Mouse (Mus musculus): Measurements from ENCODE around the gene Bbs12. TPM values are rescaled to one million over a fixed set of nuclear protein-coding genes. Genes with fewer than 3 reads are reported as not detected.

The Bbs12 gene
- polyA plus RNA-seq (2016; fragmentation: Nextera tagmentation; extraction: Ambion mirVana): 8.4 and 9.4 TPM in 2 replicates

DNA sequence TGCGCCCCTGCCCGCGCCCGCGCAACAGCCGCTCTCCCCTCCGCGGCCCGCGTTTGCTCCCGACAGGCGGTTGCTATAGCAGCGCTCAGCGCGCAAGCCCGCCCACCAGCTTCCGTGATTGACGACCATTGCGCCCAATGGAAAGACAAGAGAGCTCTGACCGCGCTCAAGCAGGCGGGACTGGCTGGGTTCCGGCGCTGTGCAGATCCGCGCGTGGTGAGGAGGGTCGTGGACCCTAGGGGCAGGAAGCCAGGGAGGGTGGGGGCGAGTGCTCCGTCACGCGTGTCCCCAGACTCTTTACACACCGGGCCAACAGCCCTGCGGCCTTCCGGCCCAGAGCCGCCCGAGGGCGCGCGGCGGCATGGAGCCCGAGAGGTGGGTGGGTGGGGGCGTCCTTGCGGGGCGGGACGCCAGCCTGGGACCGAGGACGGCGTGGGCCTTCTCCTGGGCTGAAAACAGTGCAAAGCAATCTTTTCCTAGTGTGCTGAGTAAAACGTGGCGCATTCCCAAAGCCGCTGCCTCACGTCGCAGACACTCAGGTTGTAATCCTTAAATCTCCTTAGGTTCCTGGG is at the start of gene Bbs12, which contains the start of gene Cetn4:
Gene Bbs12, plus strand, starts transcription at position 185 of the 572 bp plus-strand sequence.
Gene Cetn4, minus strand, starts transcription at position 339 of the 572 bp plus-strand sequence.
- WGBS: under 1% methylated on average over 54 of the region's 54 CpGs
- H3K4me3 ChIP-seq: peak within 1 kb of the TSS; percentile 73
- H3K27ac ChIP-seq: peak within 1 kb of the TSS; percentile 85
- H3K27me3 ChIP-seq: no peaks in the 10 kb centered on the region
- peaks cover 5% of the 10 kb centered on the region for H3K4me1 ChIP-seq
- no peaks in the 10 kb centered on the region for H3K36me3 ChIP-seq
- H3K4me2 ChIP-seq (replicated peaks): peak within 1 kb of the TSS; percentile 64
- ATAC-seq (ENCODE audit: insufficient number of reproducible peaks, insufficient read depth, low FRiP score, low TSS enrichment): peak; percentile 99
- peak within 1 kb of the TSS; percentile 88 for H3K9ac ChIP-seq
- no peaks in the 10 kb centered on the region for H3K9me3 ChIP-seq

DNA sequence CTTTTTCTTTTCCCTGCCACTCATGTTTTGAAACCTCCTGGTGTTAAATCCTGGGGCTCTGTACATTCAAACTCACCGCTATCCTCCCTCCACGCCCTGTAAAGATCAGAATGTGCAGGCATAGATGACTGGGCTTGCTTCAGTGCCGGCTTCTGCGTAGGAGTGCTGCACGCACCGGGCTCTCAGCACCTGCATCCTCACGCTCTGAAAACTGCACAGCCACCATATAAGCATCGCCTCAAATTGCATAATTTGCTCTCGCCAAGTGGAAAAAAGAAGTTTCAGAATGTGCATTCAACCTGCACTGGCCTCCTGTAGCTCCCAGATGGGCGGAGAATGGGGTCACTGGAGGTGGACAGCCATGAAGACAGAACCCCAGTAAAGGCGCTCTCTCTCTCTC is 44.0 kb upstream of the Bbs12 start:
- Histone ChIP-seq H3K4me2 (replicated peaks) (no peak overlapping the region), H3K9ac (no peak overlapping the region), H3K9me3 (no peaks in the 10 kb centered on the region), H3K27me3 (no peaks in the 10 kb centered on the region), H3K36me3 (no peaks in the 10 kb centered on the region), H3K4me3 (no peak overlapping the region), H3K4me1 (no peaks in the 10 kb centered on the region), H3K27ac (no peak overlapping the region)
- no peak for ATAC-seq (ENCODE audit: insufficient number of reproducible peaks, insufficient read depth, low FRiP score, low TSS enrichment)
- WGBS: 85% methylated on average over 11 of the region's 11 CpGs

DNA sequence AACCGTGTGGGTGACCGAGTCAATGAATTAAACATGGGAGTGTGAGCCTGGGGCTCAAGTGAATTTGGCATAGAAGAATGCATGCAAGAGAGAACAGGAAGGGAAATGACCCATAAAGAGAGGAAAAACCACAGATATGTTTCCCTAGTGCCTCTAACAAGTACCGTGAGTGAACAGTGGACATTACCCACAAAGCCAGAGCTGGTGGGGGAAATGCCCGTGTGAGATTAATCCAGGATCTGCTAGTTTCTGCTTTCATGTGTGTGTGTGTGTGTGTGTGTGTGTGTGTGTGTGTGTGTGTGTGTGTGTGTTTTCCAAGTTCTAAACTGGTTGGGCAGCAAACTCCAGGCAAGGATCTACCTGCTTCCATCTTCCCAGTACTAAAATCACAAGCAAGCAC is 42.4 kb upstream of the Bbs12 start:
- no peak overlapping the region for H3K4me2 ChIP-seq (replicated peaks)
- ATAC-seq (ENCODE audit: insufficient number of reproducible peaks, insufficient read depth, low FRiP score, low TSS enrichment): no peak
- H3K9ac ChIP-seq: no peak overlapping the region
- H3K36me3 ChIP-seq: no peaks in the 10 kb centered on the region
- no peaks in the 10 kb centered on the region for H3K4me1 ChIP-seq
- no peaks in the 10 kb centered on the region for H3K9me3 ChIP-seq
- no peaks in the 10 kb centered on the region for H3K27me3 ChIP-seq
- H3K27ac ChIP-seq: no peak overlapping the region
- no peak overlapping the region for H3K4me3 ChIP-seq
- 86% methylated on average over 4 of the region's 4 CpGs for WGBS

DNA sequence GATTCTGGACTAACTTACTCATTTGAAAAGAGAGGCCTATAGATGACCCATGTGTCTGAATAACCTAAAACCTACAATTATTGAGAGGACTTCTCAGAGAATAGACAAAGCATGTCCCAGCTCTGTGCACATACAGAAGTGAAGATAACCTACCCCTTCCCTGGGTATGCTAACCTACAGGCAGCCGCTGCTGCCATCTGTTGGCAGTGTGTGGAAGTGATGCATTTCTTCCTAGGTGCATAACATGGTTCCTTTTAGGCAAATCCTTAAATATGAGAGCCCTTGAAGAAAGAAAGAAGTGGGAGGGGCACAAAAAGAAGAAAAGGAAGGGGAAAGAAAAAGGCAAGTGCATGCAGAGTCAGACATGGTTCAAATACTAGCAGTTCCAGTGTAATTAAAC is 41.1 kb upstream of the Bbs12 start:
- no peaks in the 10 kb centered on the region for H3K36me3 ChIP-seq
- WGBS: 2% methylated on average over 1 of the region's 1 CpGs
- H3K27me3 ChIP-seq: no peaks in the 10 kb centered on the region
- no peak for ATAC-seq (ENCODE audit: insufficient number of reproducible peaks, insufficient read depth, low FRiP score, low TSS enrichment)
- no peak overlapping the region for H3K4me2 ChIP-seq (replicated peaks)
- H3K4me3 ChIP-seq: no peak overlapping the region
- no peak overlapping the region for H3K9ac ChIP-seq
- H3K4me1 ChIP-seq: no peaks in the 10 kb centered on the region
- no peaks in the 10 kb centered on the region for H3K9me3 ChIP-seq
- H3K27ac ChIP-seq: no peak overlapping the region

DNA sequence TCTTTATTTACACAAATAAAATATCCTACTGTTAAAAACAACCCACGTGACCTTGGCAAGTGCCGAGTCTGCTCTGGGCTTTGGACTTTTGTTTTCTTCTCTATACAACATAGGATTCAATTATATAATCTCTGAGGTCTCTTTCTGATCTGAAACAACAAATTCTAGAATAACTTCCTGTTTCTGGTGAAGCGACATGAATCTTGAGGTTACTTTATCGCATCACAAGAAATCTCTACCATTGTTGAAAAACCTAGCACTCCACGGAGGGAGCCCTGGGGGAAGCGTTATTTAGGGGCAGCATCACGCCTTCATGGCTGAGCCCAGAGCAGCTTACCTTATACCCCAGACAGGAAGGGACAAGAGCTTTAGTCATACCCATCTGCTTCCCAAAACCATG is 39.3 kb upstream of the Bbs12 start:
- Histone ChIP-seq H3K9ac (no peak overlapping the region), H3K9me3 (no peaks in the 10 kb centered on the region), H3K4me1 (no peaks in the 10 kb centered on the region), H3K4me2 (replicated peaks) (no peak overlapping the region), H3K27me3 (no peaks in the 10 kb centered on the region), H3K27ac (no peak overlapping the region), H3K36me3 (no peaks in the 10 kb centered on the region), H3K4me3 (no peak overlapping the region)
- WGBS: 82% methylated on average over 7 of the region's 7 CpGs
- no peak for ATAC-seq (ENCODE audit: insufficient number of reproducible peaks, insufficient read depth, low FRiP score, low TSS enrichment)

DNA sequence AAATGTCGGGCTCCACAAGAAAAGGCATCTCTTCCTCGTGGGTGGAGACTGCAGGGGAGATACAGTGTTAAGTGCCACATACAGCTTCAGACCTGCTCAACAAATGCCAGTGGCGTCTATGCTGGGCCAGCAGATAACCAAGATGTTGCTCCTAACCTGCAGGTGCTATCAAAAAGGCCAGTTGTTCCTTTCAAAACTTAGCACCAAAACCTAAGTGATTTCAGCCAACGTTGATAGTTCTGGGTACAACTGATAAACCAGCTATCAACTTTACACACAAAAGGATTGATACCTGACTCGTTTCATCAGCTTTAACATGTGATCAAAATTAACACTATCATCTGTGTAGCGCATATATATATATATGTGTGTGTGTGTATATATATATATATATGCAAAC is 37.7 kb upstream of the Bbs12 start:
- Histone ChIP-seq H3K27me3 (no peaks in the 10 kb centered on the region), H3K9ac (no peak overlapping the region), H3K27ac (no peak overlapping the region), H3K9me3 (no peaks in the 10 kb centered on the region), H3K36me3 (no peaks in the 10 kb centered on the region), H3K4me1 (no peaks in the 10 kb centered on the region), H3K4me2 (replicated peaks) (no peak overlapping the region), H3K4me3 (no peak overlapping the region)
- WGBS: 78% methylated on average over 6 of the region's 6 CpGs
- no peak for ATAC-seq (ENCODE audit: insufficient number of reproducible peaks, insufficient read depth, low FRiP score, low TSS enrichment)

DNA sequence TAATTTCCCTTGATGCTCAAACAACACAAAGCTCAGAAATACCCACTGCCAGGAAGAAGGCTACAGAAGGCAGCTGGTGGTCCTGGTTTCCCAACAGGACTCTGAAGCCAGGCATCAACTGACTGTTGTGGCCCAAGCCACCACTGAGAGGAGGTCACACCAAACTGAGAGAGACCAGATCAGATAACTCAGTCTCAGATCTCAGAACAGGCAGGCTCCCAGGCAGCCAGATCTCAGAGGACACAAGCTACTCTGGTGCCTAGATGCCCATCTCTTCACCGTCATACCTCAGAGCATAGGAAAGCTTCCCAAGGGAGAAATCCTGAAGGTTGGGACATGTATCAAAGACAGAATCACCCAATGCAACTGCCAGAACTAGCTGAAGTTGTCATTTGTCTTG is 32.1 kb upstream of the Bbs12 start:
- no peaks in the 10 kb centered on the region for H3K36me3 ChIP-seq
- H3K9ac ChIP-seq: no peak overlapping the region
- no peak overlapping the region for H3K4me3 ChIP-seq
- ATAC-seq (ENCODE audit: insufficient number of reproducible peaks, insufficient read depth, low FRiP score, low TSS enrichment): no peak
- H3K4me1 ChIP-seq: no peaks in the 10 kb centered on the region
- H3K9me3 ChIP-seq: no peaks in the 10 kb centered on the region
- no peak overlapping the region for H3K4me2 ChIP-seq (replicated peaks)
- no peak overlapping the region for H3K27ac ChIP-seq
- no peaks in the 10 kb centered on the region for H3K27me3 ChIP-seq
- WGBS: 86% methylated on average over 1 of the region's 1 CpGs

DNA sequence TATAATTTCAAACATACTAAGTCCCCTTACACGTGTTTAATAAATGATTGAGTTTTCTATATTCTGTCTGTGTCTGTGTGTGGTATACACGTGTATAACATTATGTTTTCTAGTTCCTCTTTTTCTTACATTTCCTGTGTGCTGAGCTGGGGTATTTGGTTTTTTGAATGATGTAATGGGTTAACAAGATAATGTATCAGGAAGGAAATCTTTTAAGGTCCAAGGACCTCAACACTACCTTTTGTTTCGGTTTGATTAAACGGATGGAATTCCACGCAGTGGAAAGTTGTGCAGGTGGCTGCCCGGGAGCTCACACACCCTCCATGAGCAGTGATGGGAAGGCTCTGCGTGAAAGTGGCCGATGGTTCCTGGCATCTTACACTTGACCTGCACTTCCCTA is 31.5 kb upstream of the Bbs12 start:
- Histone ChIP-seq H3K27me3 (no peaks in the 10 kb centered on the region), H3K4me3 (no peak overlapping the region), H3K36me3 (no peaks in the 10 kb centered on the region), H3K4me1 (no peaks in the 10 kb centered on the region), H3K9ac (no peak overlapping the region), H3K4me2 (replicated peaks) (no peak overlapping the region), H3K27ac (no peak overlapping the region), H3K9me3 (no peaks in the 10 kb centered on the region)
- 72% methylated on average over 8 of the region's 8 CpGs for WGBS
- ATAC-seq (ENCODE audit: insufficient number of reproducible peaks, insufficient read depth, low FRiP score, low TSS enrichment): no peak

DNA sequence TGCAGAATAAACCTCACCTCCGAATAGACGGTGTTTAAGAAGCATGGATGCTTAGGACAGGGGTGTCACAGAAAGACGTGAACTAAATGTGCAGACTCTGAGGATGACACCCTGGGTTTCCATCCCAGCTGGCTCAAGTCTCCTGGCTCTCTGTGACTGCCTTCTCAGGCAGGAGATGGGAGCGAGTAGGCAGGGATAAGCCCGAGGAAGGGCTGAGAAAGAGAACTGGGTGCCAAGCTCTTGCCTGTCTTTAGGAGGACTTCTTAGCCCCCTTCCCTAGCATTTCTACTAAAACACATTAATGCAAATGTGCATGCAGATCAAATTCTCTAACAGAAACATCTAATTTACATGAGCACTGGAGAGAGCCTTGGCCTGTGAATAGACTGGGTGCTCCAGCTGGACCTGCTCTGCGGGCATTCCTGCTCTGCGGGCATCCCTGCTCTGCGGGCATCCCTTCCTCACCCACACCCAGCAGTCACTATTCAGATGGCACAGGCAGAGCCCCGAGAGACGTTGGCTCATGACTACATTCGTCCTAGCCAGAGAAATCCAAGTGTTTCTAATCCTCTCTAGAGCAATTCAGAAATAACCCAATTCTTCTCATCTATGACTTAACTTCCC is 29.9 kb upstream of the Bbs12 start:
- ATAC-seq (ENCODE audit: insufficient number of reproducible peaks, insufficient read depth, low FRiP score, low TSS enrichment): no peak
- WGBS: 89% methylated on average over 11 of the region's 11 CpGs
- no peaks in the 10 kb centered on the region for H3K4me1 ChIP-seq
- no peaks in the 10 kb centered on the region for H3K27me3 ChIP-seq
- H3K4me2 ChIP-seq (replicated peaks): no peak overlapping the region
- H3K9ac ChIP-seq: no peak overlapping the region
- no peak overlapping the region for H3K4me3 ChIP-seq
- H3K9me3 ChIP-seq: no peaks in the 10 kb centered on the region
- H3K27ac ChIP-seq: no peak overlapping the region
- no peaks in the 10 kb centered on the region for H3K36me3 ChIP-seq

DNA sequence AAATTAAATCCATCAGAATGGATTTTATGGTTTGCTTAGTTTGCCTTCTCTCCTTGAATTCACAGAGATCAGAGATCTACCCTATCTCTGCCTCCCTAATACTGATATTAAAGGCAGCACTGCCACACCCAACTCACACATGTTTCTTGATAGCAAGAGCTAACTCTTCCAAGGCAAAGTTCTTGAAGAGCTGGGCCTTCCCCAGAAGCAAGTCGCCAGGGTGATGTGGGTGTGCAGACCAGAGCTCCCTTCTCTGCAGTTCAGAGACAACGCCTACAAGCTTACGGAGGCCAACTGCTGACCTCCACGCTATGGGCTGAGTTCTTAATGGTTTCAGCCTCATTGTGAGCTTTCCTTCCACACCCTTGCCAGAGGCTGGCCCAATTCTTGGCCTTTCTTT is 29.1 kb upstream of the Bbs12 start:
- ATAC-seq (ENCODE audit: insufficient number of reproducible peaks, insufficient read depth, low FRiP score, low TSS enrichment): no peak
- no peak overlapping the region for H3K9ac ChIP-seq
- H3K27ac ChIP-seq: no peak overlapping the region
- no peaks in the 10 kb centered on the region for H3K9me3 ChIP-seq
- no peaks in the 10 kb centered on the region for H3K27me3 ChIP-seq
- H3K4me1 ChIP-seq: no peaks in the 10 kb centered on the region
- no peaks in the 10 kb centered on the region for H3K36me3 ChIP-seq
- 89% methylated on average over 4 of the region's 4 CpGs for WGBS
- no peak overlapping the region for H3K4me3 ChIP-seq
- H3K4me2 ChIP-seq (replicated peaks): no peak overlapping the region

DNA sequence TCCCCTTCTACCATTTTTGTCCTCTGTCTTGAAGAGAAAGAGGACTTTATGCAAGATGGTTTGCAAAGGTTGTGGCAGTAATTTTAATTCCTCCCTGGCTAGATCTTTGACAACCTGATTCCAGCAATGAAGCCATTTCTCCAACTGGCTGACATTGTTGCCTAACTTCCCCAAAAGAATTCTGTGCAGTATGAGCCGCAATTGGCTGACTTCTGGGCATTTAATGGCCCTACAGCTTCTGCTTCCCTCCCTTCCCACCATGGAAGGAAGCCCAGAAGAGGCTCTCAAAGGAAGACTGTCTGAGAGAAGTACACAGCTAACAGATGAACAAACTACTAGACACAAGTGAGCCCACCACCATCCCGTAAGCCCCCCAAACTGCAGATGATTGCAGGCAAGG is 23.1 kb upstream of the Bbs12 start:
- no peak overlapping the region for H3K27ac ChIP-seq
- no peak overlapping the region for H3K9ac ChIP-seq
- H3K4me1 ChIP-seq: no peaks in the 10 kb centered on the region
- 91% methylated on average over 2 of the region's 2 CpGs for WGBS
- ATAC-seq (ENCODE audit: insufficient number of reproducible peaks, insufficient read depth, low FRiP score, low TSS enrichment): no peak
- H3K4me2 ChIP-seq (replicated peaks): no peak overlapping the region
- H3K27me3 ChIP-seq: no peaks in the 10 kb centered on the region
- H3K4me3 ChIP-seq: no peak overlapping the region
- H3K36me3 ChIP-seq: no peaks in the 10 kb centered on the region
- no peaks in the 10 kb centered on the region for H3K9me3 ChIP-seq

DNA sequence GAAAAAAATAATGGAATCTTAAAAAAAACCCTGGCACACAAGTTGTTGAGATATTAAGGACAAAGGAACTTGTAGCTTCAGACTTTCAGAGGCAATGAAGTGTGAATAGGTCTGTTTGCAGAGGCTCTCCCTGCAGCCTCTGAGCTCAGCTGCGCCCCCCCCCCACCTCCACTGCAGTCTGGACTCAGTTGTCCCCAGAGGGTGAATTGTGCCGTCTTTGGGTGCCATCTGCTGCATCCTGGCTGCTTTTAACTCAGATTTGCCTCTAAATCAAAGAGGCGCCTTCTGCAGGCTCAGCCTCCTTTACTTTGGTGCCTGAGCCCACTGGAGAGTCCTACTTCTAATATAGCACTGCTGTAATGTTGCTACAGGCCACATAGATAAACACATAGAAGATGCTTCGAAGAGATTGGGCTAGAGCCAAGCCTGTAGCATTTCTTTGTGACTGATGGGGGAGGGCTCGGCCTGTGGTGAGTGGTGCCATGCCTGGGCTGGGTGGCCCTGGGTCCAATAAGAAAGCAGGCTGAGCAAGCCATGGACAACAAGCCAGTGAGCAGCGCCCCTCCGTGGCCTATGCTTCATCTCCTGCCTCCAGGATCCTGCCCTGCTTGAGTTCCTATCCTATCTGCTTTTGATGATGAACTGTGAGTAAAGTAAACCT is 21.3 kb upstream of the Bbs12 start:
- H3K4me1 ChIP-seq: no peaks in the 10 kb centered on the region
- H3K27me3 ChIP-seq: no peaks in the 10 kb centered on the region
- H3K4me2 ChIP-seq (replicated peaks): no peak overlapping the region
- no peak overlapping the region for H3K27ac ChIP-seq
- H3K9me3 ChIP-seq: no peaks in the 10 kb centered on the region
- ATAC-seq (ENCODE audit: insufficient number of reproducible peaks, insufficient read depth, low FRiP score, low TSS enrichment): no peak
- no peak overlapping the region for H3K9ac ChIP-seq
- H3K36me3 ChIP-seq: no peaks in the 10 kb centered on the region
- 66% methylated on average over 7 of the region's 7 CpGs for WGBS
- no peak overlapping the region for H3K4me3 ChIP-seq
